Mouse (Mus musculus): Measurements from ENCODE around the gene Cfdp1.

DNA sequence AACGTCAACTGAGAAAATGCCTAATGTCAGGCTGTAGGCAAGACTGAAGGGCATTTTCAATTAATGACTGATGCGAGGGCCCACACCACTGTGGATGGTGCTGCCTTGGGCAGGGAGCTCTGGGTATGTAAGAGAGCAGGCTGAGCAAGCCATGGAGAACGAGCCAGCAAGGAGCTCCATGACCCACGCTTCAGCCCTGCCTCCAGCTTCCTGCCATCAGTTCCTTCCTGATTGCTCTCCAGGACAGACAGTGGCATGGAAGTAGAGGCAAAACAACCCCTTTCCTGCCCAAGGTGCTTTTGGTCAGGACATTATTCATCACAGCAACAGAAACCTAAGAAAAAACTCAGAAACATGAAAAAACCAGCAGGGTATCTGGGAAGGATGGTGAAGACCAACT is 33.4 kb downstream of the Cfdp1 start:
- TF ChIP-seq POLR2A (IDR thresholded peaks at IDR 0.05; ENCODE audit: low read depth, low read length): no peak
- no peak for TF ChIP-seq CTCF (IDR thresholded peaks at IDR 0.05; ENCODE audit: extremely low read depth, insufficient read depth, insufficient read length, insufficient replicate concordance)
